Mouse (Mus musculus): Measurements from ENCODE around the gene Znrd1as. TPM values are rescaled to one million over a fixed set of nuclear protein-coding genes. Genes with fewer than 3 reads are reported as not detected.

Gene Znrd1as
- total RNA-seq (2014; rRNA removed) (2.0 and 3.4 TPM in 2 replicates), polyA plus RNA-seq (2015; fragmentation: Nextera tagmentation; extraction: Ambion mirVana) (2.6 and 3.7 TPM in 2 replicates)

- H3K9ac ChIP-seq: peak within 1 kb of the TSS; percentile 50
- no peak for TF ChIP-seq CTCF (IDR thresholded peaks at IDR 0.05; ENCODE audit: low read depth)
- peaks cover 6% of the 10 kb centered on the region; the same call in 1 of the 2 replicates for H3K36me3 ChIP-seq (ENCODE audit: insufficient read depth)
- H3K4me1 ChIP-seq (ENCODE audit: insufficient read depth): peaks cover 10% of the 10 kb centered on the region
- DNase-seq: peak; percentile 99
- H3K27ac ChIP-seq (ENCODE audit: low read depth, low read length): peak within 1 kb of the TSS; percentile 69
- ATAC-seq: peak; percentile 99
- H3K4me2 ChIP-seq (ENCODE audit: low read depth): peak within 1 kb of the TSS; percentile 70
- peak within 1 kb of the TSS; percentile 68 for H3K4me3 ChIP-seq (ENCODE audit: low read depth, low read length)
- under 1% methylated on average over 46 of the region's 46 CpGs for WGBS
- no peaks in the 10 kb centered on the region for H3K27me3 ChIP-seq (ENCODE audit: insufficient read depth, low read length)
- no peaks in the 10 kb centered on the region for H3K9me3 ChIP-seq (ENCODE audit: low read length)
These were observed at the start of gene Znrd1as, which contains the start of gene Znrd1 for GRCm38 (mm10) chr17:36957999-36958743. Znrd1as (plus strand) TSS chr17:36958592. Znrd1 (minus strand) TSS chr17:36958559.

GRCm38 (mm10) chr17:36909802-36910201 is 48.6 kb upstream of the Znrd1as start:
- ATAC-seq (no peak), DNase-seq (no peak)
- Histone ChIP-seq H3K27me3 (ENCODE audit: insufficient read depth, low read length) (no peaks in the 10 kb centered on the region), H3K4me1 (ENCODE audit: insufficient read depth) (no peaks in the 10 kb centered on the region), H3K36me3 (ENCODE audit: insufficient read depth) (no peaks in the 10 kb centered on the region), H3K9ac (no peak overlapping the region), H3K27ac (ENCODE audit: low read depth, low read length) (no peak overlapping the region), H3K9me3 (ENCODE audit: low read length) (no peaks in the 10 kb centered on the region), H3K4me3 (ENCODE audit: low read depth, low read length) (no peak overlapping the region), H3K4me2 (ENCODE audit: low read depth) (no peak overlapping the region)
- no peak for TF ChIP-seq CTCF (IDR thresholded peaks at IDR 0.05; ENCODE audit: low read depth)
- 64% methylated on average over 4 of the region's 4 CpGs for WGBS

- no peak overlapping the region for H3K4me3 ChIP-seq (ENCODE audit: low read depth, low read length)
- no peak for TF ChIP-seq CTCF (IDR thresholded peaks at IDR 0.05; ENCODE audit: low read depth)
- H3K9me3 ChIP-seq (ENCODE audit: low read length): no peaks in the 10 kb centered on the region
- H3K27ac ChIP-seq (ENCODE audit: low read depth, low read length): no peak overlapping the region
- WGBS: 78% methylated on average over 2 of the region's 2 CpGs
- DNase-seq: no peak
- no peak for ATAC-seq
- H3K27me3 ChIP-seq (ENCODE audit: insufficient read depth, low read length): no peaks in the 10 kb centered on the region
- no peaks in the 10 kb centered on the region for H3K4me1 ChIP-seq (ENCODE audit: insufficient read depth)
- H3K4me2 ChIP-seq (ENCODE audit: low read depth): no peak overlapping the region
- H3K9ac ChIP-seq: no peak overlapping the region
- no peaks in the 10 kb centered on the region for H3K36me3 ChIP-seq (ENCODE audit: insufficient read depth)
These were observed 46.4 kb upstream of the Znrd1as start for GRCm38 (mm10) chr17:36912031-36912430.

DNA sequence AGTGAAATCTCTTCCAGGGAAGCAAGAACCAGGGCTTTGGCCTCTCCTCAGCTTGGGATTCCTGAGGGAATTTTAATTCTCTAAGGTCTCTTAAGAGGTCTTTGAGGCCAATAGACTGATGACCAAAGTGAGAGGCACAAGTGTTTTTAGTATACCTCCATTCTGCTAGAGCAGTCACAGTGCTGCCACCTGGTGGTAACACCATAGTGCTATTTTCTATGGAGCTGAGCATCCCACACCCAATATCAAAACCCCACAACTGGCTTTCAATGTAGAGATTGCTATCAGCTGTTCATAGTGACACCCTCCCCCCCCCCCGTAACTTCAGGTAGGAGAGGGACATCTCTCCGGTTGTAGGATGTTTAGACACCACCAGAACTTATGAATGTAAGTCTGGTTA is 44.3 kb upstream of the Znrd1as start:
- ATAC-seq (peak; percentile 42; the same call in 1 of the 2 replicates), DNase-seq (peak; percentile 73)
- 15% methylated on average over 2 of the region's 2 CpGs for WGBS
- peak; percentile 75 for TF ChIP-seq CTCF (IDR thresholded peaks at IDR 0.05; ENCODE audit: low read depth)
- H3K4me1 ChIP-seq (ENCODE audit: insufficient read depth): no peaks in the 10 kb centered on the region
- H3K27ac ChIP-seq (ENCODE audit: low read depth, low read length): no peak overlapping the region
- no peak overlapping the region for H3K4me3 ChIP-seq (ENCODE audit: low read depth, low read length)
- no peaks in the 10 kb centered on the region for H3K9me3 ChIP-seq (ENCODE audit: low read length)
- no peaks in the 10 kb centered on the region for H3K36me3 ChIP-seq (ENCODE audit: insufficient read depth)
- no peak overlapping the region for H3K4me2 ChIP-seq (ENCODE audit: low read depth)
- no peak overlapping the region for H3K9ac ChIP-seq
- no peaks in the 10 kb centered on the region for H3K27me3 ChIP-seq (ENCODE audit: insufficient read depth, low read length)

- 13% methylated on average over 9 of the region's 9 CpGs for WGBS
- Histone ChIP-seq H3K36me3 (ENCODE audit: insufficient read depth) (no peaks in the 10 kb centered on the region), H3K4me1 (ENCODE audit: insufficient read depth) (no peaks in the 10 kb centered on the region), H3K4me2 (ENCODE audit: low read depth) (no peak overlapping the region), H3K27ac (ENCODE audit: low read depth, low read length) (no peak overlapping the region), H3K4me3 (ENCODE audit: low read depth, low read length) (no peak overlapping the region), H3K27me3 (ENCODE audit: insufficient read depth, low read length) (no peaks in the 10 kb centered on the region), H3K9me3 (ENCODE audit: low read length) (no peaks in the 10 kb centered on the region), H3K9ac (no peak overlapping the region)
- DNase-seq (peak; percentile 43), ATAC-seq (no peak)
- TF ChIP-seq CTCF (IDR thresholded peaks at IDR 0.05; ENCODE audit: low read depth): peak; percentile 75
These were observed 43.3 kb upstream of the Znrd1as start for GRCm38 (mm10) chr17:36915076-36915475.

DNA sequence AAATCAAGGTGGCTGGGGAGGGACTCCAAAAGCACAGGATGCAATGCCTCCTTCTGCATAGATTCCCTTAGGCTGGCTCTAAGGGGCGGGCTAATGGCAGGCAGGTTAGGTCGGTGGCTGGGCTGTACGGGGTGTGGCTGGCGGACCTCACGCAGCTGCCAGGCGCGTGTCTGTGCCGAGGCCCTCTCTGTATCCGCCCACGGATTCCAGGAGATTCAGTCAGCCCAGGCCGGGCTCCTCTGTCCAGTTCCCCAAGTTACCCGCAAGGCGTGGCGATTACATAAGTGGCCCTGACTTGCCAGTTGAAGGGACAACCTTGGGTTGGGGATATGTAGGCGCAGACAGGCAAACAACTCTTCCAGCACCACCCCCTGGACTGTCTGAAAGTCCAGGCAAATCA is 38.2 kb upstream of the Znrd1as start:
- WGBS: 57% methylated on average over 15 of the region's 15 CpGs
- no peak overlapping the region for H3K9ac ChIP-seq
- no peak overlapping the region for H3K27ac ChIP-seq (ENCODE audit: low read depth, low read length)
- no peaks in the 10 kb centered on the region for H3K9me3 ChIP-seq (ENCODE audit: low read length)
- no peak for ATAC-seq
- no peaks in the 10 kb centered on the region for H3K4me1 ChIP-seq (ENCODE audit: insufficient read depth)
- no peaks in the 10 kb centered on the region for H3K27me3 ChIP-seq (ENCODE audit: insufficient read depth, low read length)
- H3K4me3 ChIP-seq (ENCODE audit: low read depth, low read length): no peak overlapping the region
- DNase-seq: no peak
- no peak overlapping the region for H3K4me2 ChIP-seq (ENCODE audit: low read depth)
- no peak for TF ChIP-seq CTCF (IDR thresholded peaks at IDR 0.05; ENCODE audit: low read depth)
- no peaks in the 10 kb centered on the region for H3K36me3 ChIP-seq (ENCODE audit: insufficient read depth)

DNA sequence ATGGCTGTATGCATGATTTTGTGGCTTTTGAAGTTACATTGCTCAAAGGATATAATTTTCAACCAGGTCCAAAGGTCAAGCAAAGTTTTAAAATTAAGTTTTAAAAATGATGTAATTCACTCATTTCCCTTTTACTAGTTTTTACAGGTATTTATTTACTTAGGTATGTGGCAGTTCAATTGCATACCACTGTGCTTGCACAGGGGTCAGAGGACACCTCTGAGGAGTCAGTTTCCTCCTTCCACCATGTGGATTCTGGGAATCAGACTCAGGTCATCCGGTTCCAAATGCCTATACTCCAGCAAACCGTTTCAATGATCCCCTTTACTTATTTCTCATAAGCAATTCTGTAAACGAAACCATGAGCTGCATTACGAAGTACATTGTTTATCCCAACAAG is 35.7 kb upstream of the Znrd1as start:
- Histone ChIP-seq H3K27ac (ENCODE audit: low read depth, low read length) (no peak overlapping the region), H3K4me1 (ENCODE audit: insufficient read depth) (no peaks in the 10 kb centered on the region), H3K9ac (no peak overlapping the region), H3K4me2 (ENCODE audit: low read depth) (no peak overlapping the region), H3K27me3 (ENCODE audit: insufficient read depth, low read length) (no peaks in the 10 kb centered on the region), H3K4me3 (ENCODE audit: low read depth, low read length) (no peak overlapping the region), H3K36me3 (ENCODE audit: insufficient read depth) (no peaks in the 10 kb centered on the region), H3K9me3 (ENCODE audit: low read length) (no peaks in the 10 kb centered on the region)
- ATAC-seq (no peak), DNase-seq (no peak)
- TF ChIP-seq CTCF (IDR thresholded peaks at IDR 0.05; ENCODE audit: low read depth): no peak
- 90% methylated on average over 4 of the region's 4 CpGs for WGBS
